Mouse (Mus musculus) neural tube, embryonic 12.5 days (tissue): Measurements from ENCODE around the gene Hoxd11. TPM values are rescaled to one million over a fixed set of nuclear protein-coding genes. Genes with fewer than 3 reads are reported as not detected.

Source experiments
- ATAC-seq: fragments of 200-750 bp; cut with Nextera tagmentation; 2 replicates; pipeline ENCODE4 v1.8.0; 2017; ENCODE audit warnings: low read depth, mild to moderate bottlenecking, moderate TSS enrichment, moderate library complexity; ENCODE audit not compliant: low FRiP score
- H3K27ac ChIP-seq: fragments of 300-500 bp; sonication (generic); 2 replicates; pipeline ENCODE4 v1.5.1; 2016
- H3K27me3 ChIP-seq: fragments of 300-500 bp; sonication (generic); replicated peaks from 2 replicates; pipeline ENCODE4 v1.6.1; 2016; ENCODE audit warnings: mild to moderate bottlenecking
- H3K36me3 ChIP-seq: fragments of 300-500 bp; sonication (generic); 2 replicates; pipeline ENCODE4 v1.6.1; 2016; ENCODE audit warnings: mild to moderate bottlenecking
- H3K4me1 ChIP-seq: fragments of 300-500 bp; sonication (generic); 2 replicates; pipeline ENCODE4 v1.6.1; 2016
- H3K4me2 ChIP-seq: fragments of 300-500 bp; sonication (generic); replicated peaks from 2 replicates; pipeline ENCODE4 v1.6.1; 2016; ENCODE audit warnings: mild to moderate bottlenecking
- H3K4me3 ChIP-seq: fragments of 300-500 bp; sonication (generic); 2 replicates; pipeline ENCODE4 v1.5.1; 2016
- H3K9ac ChIP-seq: fragments of 300-500 bp; sonication (generic); 2 replicates; pipeline ENCODE4 v1.6.1; 2016; ENCODE audit warnings: mild to moderate bottlenecking
- H3K9me3 ChIP-seq: fragments of 300-500 bp; sonication (generic); 2 replicates; pipeline ENCODE4 v1.6.1; 2016; ENCODE audit warnings: mild to moderate bottlenecking
- WGBS: fragments of 180-500 bp; shearing (Covaris S2); methylation state at CpG from one replicate; pipeline ENCODE4 v1.1.7; 2016; 5-methylcytosine and 5-hydroxymethylcytosine counted together
- microRNA counts: library from miRNA; unstranded; fragments of <30 nt; microRNA quantifications from one replicate; lab custom pipeline; 2017
- microRNA-seq: library from miRNA; unstranded; fragments of <30 nt; microRNA quantifications from one replicate; pipeline ENCODE4, GENCODE M21; 2017
- polyA plus RNA-seq: library from polyadenylated mRNA; unstranded; fragments of >200 nt; fragmentation: Nextera tagmentation; extraction: Ambion mirVana; gene quantifications from 2 replicates; pipeline ENCODE4 v1.2.1, GENCODE M21; 2016

Hoxd11 gene
- polyA plus RNA-seq, 1 experiment from 2014 or later = 19.1 TPM

GRCm38 (mm10) chr2:74735851-74736687 is 56.7 kb downstream of the Hoxd11 start:
- Histone ChIP-seq H3K27me3 (no peaks in the 10 kb centered on the region), H3K36me3 (peaks cover 18% of the 10 kb centered on the region), H3K4me2 (peak overlapping the region; percentile 96), H3K4me3 (peak overlapping the region; percentile 47), H3K9me3 (no peaks in the 10 kb centered on the region), H3K4me1 (peaks cover 92% of the 10 kb centered on the region), H3K9ac (peak overlapping the region; percentile 92), H3K27ac (peak overlapping the region; percentile 99)
- ATAC-seq = no peak
- under 1% methylated on average over 42 of the region's 42 CpGs for WGBS

MicroRNAs encoded within 50 kb of the gene (microRNA counts, 519-probe panel; counts per million panel counts)
- 8,306 counts per million, percentile 99 among the panel's probes with 10 or more counts for microRNA mmu-miR-10b (lab: Ali Mortazavi, UCI)

Small RNA genes lying within 50 kb of the gene (microRNA-seq; reads per million reads assigned to microRNA genes)
- gene Gm44463 = not detected
- 157,777 reads per million, percentile 100 among the genes with 10 or more reads in this experiment for gene Mir10b

Other genes starting within 250 kb of the Hoxd11 start
- 48.4 and 51.7 TPM in 2 replicates for gene Lnpk, start 100.1 kb upstream of the Hoxd11 start, polyA plus RNA-seq
- gene Evx2, start 20.0 kb upstream of the Hoxd11 start, polyA plus RNA-seq = 1.1 and 1.2 TPM in 2 replicates
- 0.57 and 2.5 TPM in 2 replicates for gene Hoxd13, start 11.2 kb upstream of the Hoxd11 start, polyA plus RNA-seq
- 4.1 and 8.0 TPM in 2 replicates for gene Hoxd12, start 4.5 kb upstream of the Hoxd11 start, polyA plus RNA-seq
- gene Hoxd10, start 12.4 kb downstream of the Hoxd11 start, polyA plus RNA-seq = 48.9 and 49.0 TPM in 2 replicates
- 34.4 and 36.8 TPM in 2 replicates for gene Hoxd9, start 18.2 kb downstream of the Hoxd11 start, polyA plus RNA-seq
- gene Hoxd8, start 25.1 kb downstream of the Hoxd11 start, polyA plus RNA-seq = 20.8 and 21.4 TPM in 2 replicates
- 55.9 and 68.9 TPM in 2 replicates for gene Hoxd3, start 32.4 kb downstream of the Hoxd11 start, polyA plus RNA-seq
- 14.2 and 16.0 TPM in 2 replicates for gene Hoxd4, start 32.4 kb downstream of the Hoxd11 start, polyA plus RNA-seq
- gene Gm28230, start 47.2 kb downstream of the Hoxd11 start, polyA plus RNA-seq = 6.9 and 9.1 TPM in 2 replicates
- 6.8 and 7.8 TPM in 2 replicates for gene Hoxd1, start 83.4 kb downstream of the Hoxd11 start, polyA plus RNA-seq
- 139 and 144 TPM in 2 replicates for gene Mtx2, start 146.2 kb downstream of the Hoxd11 start, polyA plus RNA-seq